Mouse (Mus musculus) spleen, postnatal 10 days (tissue): ENCODE results near the gene Tgoln1.

Source experiments
- DNase-seq, 2 experiments: peaks; one replicate each; pipeline ENCODE4 v3.0.0; 2021 to 2022; ENCODE audit warnings: low spot score in 2 of 2

The Tgoln1 gene

GRCm38 (mm10) chr6:72597083-72597874, 19.5 kb downstream of the Tgoln1 start:
- peak; percentile 16 to 24 for DNase-seq

DNA sequence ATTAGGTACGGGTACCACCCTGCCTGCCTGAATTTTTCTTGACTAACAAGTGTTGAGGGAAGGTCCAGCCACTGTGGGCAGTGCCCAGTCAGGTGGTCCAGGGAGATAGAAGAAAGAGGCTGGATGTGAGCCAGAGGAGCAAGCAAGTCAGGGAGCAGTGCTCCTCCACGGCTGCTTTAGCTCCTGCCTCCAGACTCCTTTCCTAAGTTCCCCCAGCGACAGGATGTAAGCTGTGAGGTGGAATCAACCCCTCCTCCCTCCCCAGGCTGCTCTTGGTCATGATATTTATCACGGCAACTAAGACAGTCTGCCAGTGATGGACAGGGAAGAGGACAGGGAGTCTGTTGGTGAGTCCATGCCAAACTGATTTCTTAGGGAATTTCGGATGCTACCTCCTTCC, 22.9 kb downstream of the Tgoln1 start:
- no peak for DNase-seq

- DNase-seq: no peak
Observed at GRCm38 (mm10) chr6:72593011-72593803, 23.6 kb downstream of the Tgoln1 start.

- no peak for DNase-seq
Observed at GRCm38 (mm10) chr6:72590111-72590510, 26.7 kb downstream of the Tgoln1 start.

- no peak for DNase-seq
Observed at GRCm38 (mm10) chr6:72588307-72588706, 28.5 kb downstream of the Tgoln1 start.

GRCm38 (mm10) chr6:72586701-72587100, 30.1 kb downstream of the Tgoln1 start:
- DNase-seq: no peak

GRCm38 (mm10) chr6:72584154-72584553, 32.6 kb downstream of the Tgoln1 start:
- no peak for DNase-seq

- DNase-seq: no peak
Observed at GRCm38 (mm10) chr6:72583211-72583839, 33.5 kb downstream of the Tgoln1 start.

DNA sequence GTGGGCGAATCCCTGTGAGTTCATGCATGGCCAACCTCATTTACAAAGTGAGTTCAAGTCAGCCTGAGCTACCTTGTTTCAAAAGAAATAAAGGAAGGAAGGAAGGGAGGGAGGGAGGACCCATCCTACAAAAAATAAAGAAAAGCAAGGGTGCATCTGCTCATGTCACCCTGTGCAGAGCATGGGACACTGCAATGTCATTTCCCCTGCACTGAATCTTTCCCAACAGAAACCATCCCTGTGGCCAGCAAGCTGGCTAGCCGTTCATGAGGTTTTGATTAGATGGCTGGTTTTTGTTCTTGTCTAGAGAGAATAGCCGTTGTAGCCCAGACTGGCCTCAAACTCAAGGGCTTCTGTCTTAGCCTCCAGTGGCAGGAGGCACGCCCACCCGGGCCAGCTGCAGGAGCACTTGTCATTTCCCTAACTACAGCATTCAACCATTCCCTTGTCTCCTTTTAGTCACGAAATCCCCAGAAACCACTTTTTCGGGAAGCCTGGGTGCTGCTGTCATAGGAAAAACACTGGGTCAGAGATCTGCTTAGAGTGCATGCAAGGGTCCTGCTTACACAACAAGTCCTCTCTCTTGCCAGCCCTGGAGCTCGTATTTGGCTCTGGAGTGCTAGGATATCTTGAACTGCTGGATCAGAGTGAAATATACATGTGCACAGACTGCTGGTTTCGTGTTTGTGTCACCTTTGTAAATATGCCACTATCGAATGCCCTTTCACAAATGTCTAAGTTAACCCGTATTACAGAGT, 35.0 kb downstream of the Tgoln1 start:
- no peak for DNase-seq

DNA sequence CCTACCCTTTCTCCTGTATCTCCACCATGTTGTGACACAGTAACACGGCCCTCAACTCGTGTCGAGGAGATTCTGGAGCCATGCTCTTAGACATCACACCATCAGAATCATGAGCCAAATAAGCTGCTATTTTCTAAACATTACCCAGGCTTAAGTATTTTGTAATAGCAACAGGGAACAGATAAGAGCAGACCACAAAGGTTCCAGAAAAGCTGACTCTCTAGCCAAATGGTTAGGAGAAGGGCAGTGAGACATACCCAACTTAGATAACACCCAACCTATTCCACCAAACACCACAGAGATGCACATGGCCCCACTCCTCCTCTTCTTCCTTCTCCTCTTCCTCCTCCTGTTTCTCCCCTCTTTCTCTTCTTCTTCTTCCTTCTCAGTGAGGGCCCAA, 40.8 kb downstream of the Tgoln1 start:
- no peak for DNase-seq

DNA sequence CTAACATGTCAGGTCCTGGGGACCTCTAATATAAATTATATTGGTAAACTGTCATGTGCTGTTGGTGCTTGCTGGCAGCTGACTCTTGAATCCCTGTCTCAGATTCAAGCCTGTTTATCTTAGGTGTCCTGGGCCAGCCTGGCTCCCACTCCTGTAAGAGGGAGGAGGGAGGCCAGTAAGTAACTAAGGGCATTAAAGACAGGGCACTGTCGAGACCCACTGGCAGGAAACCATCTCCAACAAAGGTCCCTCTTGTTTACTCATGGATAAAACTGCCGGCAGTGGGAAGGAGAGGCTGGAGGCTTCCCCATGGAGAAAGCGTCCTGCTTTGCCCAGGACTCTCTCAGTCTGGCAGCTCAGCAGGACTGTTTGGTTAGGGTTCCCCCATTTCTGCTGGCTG, 45.0 kb downstream of the Tgoln1 start:
- DNase-seq: no peak

DNA sequence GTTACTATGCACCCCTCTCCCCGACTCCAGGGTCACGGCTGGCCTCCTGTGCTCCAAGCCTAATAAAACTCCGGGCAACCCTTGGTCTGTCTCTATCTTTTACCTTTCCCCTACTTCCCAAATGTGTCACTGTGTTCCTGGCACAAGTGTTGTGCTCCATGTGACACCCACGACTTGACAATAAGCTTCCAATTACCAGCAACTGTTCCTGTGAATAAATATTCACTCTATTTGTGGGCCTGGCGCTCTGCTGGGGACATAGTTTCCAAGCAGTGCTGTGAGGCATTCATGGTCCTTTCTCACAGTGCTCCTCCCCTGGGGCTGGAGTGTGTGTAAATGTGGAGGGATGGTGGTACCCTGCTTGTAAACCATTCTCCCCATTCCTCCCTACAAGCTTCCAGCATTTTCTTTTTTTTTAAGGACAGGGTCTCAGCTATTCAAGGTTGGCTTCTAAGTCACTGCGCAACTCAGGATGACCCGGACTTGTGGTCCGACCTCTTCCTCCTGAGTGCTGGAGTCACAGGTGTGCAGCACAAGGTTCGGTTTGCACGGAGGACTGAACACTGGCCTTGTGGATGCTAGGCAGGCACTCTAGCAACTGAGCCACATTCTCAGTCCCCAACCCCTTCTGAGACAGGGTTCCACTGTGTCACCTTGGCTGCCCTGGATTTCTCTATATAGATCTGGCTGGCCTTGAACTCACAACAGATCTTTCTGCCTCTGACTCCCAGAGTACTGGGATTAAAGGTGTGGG, 46.0 kb downstream of the Tgoln1 start:
- DNase-seq: no peak

- no peak for DNase-seq
Observed at GRCm38 (mm10) chr6:72568736-72569135, 48.1 kb downstream of the Tgoln1 start.

DNA sequence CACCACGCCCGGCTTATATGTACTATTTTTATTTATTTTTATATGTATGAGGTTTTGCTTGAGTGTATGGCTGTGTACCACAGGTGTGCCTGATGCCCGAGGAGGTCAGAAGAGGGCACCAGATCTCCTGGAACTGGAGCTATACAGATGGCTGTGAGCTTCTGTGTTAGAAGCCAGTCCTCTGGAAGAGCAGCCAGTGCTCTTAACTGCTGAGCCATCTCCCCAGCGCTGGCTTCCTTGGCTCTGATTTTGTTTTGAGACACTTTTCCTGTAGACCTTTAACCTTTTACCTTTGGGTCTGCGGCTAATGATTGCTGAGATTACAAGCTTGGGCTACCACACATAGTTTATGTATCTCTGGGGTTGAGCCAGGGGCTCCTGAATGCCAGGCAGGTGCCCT, 49.3 kb downstream of the Tgoln1 start:
- no peak for DNase-seq

DNA sequence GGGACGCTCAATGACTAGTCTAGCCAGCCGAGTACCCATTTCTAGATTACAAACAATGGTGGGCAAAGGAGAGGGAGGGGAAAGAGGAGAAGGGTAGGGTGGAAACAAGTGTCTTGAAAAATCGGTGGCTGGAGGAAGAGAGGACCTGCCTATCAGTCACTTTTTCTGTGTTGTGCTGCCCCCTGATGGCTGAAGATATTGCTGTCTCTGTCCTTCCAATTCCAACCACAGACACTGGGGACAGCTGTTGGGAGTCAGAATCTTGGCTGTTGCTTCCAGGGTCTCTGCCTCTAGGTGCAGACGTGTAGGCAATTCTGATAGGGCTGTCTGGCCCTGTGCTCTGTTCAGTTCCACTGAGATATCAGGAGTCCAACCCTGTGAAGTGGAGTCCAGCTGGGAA, 50.8 kb downstream of the Tgoln1 start:
- peak; percentile 75 to 88 for DNase-seq

GRCm38 (mm10) chr6:72565506-72565905, 51.3 kb downstream of the Tgoln1 start:
- DNase-seq: no peak

- DNase-seq: no peak
Observed at GRCm38 (mm10) chr6:72562894-72563293, 53.9 kb downstream of the Tgoln1 start.

- DNase-seq: no peak
Observed at GRCm38 (mm10) chr6:72562486-72562885, 54.3 kb downstream of the Tgoln1 start.

DNA sequence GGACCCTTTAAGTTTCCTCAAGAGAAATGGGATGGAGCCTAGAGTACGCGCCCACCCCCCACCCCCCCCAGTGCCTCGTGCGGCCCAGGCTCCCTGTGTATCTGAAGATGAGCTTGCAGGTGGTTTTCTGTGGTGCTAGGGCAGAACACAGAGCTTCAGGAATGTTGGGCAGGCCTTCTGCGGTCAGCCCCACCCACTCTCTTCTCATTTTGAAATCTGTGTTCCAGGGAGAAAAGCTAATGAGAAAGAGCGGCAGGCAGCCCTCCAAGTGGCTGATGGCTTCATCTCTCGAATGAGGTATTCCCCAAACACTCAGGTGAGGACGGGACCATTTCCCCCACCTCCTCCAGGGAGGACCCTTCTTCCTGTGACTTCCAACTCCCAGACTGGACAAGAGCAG, 56.0 kb downstream of the Tgoln1 start:
- no peak for DNase-seq
